Comparison of ENCODE assay signal across 24 mouse cellular contexts in the genomic region with DNA sequence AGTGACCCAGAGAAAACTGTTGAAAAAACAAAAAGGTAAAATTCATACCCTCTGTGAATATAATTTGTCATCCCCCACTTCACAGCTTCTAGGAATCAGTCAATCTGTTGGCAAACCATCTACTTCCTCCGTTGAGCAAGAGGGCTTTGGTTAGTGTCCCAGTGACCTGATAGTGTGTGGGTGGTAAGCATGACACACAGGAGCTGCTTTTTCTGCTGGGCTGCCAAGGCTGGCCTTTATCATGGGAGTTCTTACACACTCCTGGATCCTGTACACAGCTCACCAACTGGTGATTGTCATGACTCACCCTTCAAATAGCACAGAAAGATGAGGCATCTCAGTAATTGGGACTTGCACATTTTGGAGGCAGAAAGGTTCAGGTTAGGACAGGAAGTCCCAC. TPM values are rescaled to one million over a fixed set of nuclear protein-coding genes. Genes with fewer than 3 reads are reported as not detected.
DNase-seq lines count a peak whose midpoint lies in the region; ATAC-seq and TF ChIP-seq lines count a peak whose summit lies in the region.
"Had no signal": no experiment of that assay in that cellular context is flagged by ENCODE, and none has a peak within 500 bp of the region (broad histone marks: within the 10 kb centered on the region; RNA-seq: fewer than 3 reads in every experiment).

A gene (minus strand): TSS at position 378 of the 400 bp plus-strand sequence.

- no peak for TF ChIP-seq RAD21 in MEL (IDR thresholded peaks at IDR 0.05; ENCODE audit: low read depth, low read length)

- WGBS in forebrain, embryonic 14.5 days: 72% methylated on average over 1 of the region's 1 CpGs

- H3K4me2 ChIP-seq in forebrain, embryonic 14.5 days (ENCODE audit: low read length): no peak within 1 kb of the TSS
- H3K4me2 ChIP-seq: embryonic facial prominence, embryonic 15.5 days; heart, embryonic 15.5 days; hindbrain, embryonic 15.5 days; liver, embryonic 13.5 days; neural tube, embryonic 13.5 days had no signal

- no peak within 1 kb of the TSS for H3K4me3 ChIP-seq in MEL (ENCODE audit: control insufficient read depth in 1 of 2, insufficient read depth in 1 of 2, low read depth in 2 of 2, low read length in 2 of 2)
- H3K4me3 ChIP-seq in forebrain, embryonic 14.5 days (ENCODE audit: low read depth, low read length): no peak within 1 kb of the TSS
- H3K4me3 ChIP-seq: embryonic facial prominence, embryonic 15.5 days; heart, embryonic 15.5 days; hindbrain, embryonic 15.5 days; liver, embryonic 13.5 days; neural tube, embryonic 13.5 days had no signal

- H3K4me1 ChIP-seq in MEL (ENCODE audit: control insufficient read depth in 1 of 2, insufficient read depth in 2 of 2, low read length in 2 of 2): no peaks in the 10 kb centered on the region
- H3K4me1 ChIP-seq in forebrain, embryonic 14.5 days (ENCODE audit: control insufficient read depth, insufficient read depth, low read length): no peaks in the 10 kb centered on the region
- H3K4me1 ChIP-seq: embryonic facial prominence, embryonic 15.5 days; heart, embryonic 15.5 days; hindbrain, embryonic 15.5 days; liver, embryonic 13.5 days; neural tube, embryonic 13.5 days had no signal

- H3K79me2 ChIP-seq in MEL (ENCODE audit: control insufficient read depth, insufficient read depth, low read length, poor library complexity): no peaks in the 10 kb centered on the region

- TF ChIP-seq EP300 in MEL (IDR thresholded peaks at IDR 0.05; ENCODE audit: low read depth in 1 of 2, low read length in 2 of 2): no peak

- H3K36me3 ChIP-seq in MEL (ENCODE audit: control insufficient read depth in 1 of 2, insufficient read depth in 2 of 2, low read length in 2 of 2): no peaks in the 10 kb centered on the region
- H3K36me3 ChIP-seq in forebrain, embryonic 14.5 days (ENCODE audit: control insufficient read depth, insufficient read depth, low read length): no peaks in the 10 kb centered on the region
- H3K36me3 ChIP-seq: embryonic facial prominence, embryonic 15.5 days; heart, embryonic 15.5 days; hindbrain, embryonic 15.5 days; liver, embryonic 13.5 days; neural tube, embryonic 13.5 days had no signal

- no peak for TF ChIP-seq POLR2A in MEL (IDR thresholded peaks at IDR 0.05; ENCODE audit: control insufficient read depth in 1 of 2, insufficient read depth in 1 of 2, low read depth in 1 of 2, low read length in 2 of 2, poor library complexity in 1 of 2)

- no peak within 1 kb of the TSS for H3K27ac ChIP-seq in MEL (ENCODE audit: control insufficient read depth, low read depth, low read length)
- H3K27ac ChIP-seq in forebrain, embryonic 14.5 days (ENCODE audit: low read depth, low read length): no peak within 1 kb of the TSS
- H3K27ac ChIP-seq: embryonic facial prominence, embryonic 15.5 days; heart, embryonic 15.5 days; hindbrain, embryonic 15.5 days; liver, embryonic 13.5 days; neural tube, embryonic 13.5 days had no signal

- H3K9ac ChIP-seq in MEL (ENCODE audit: control insufficient read depth, low read depth, low read length, poor library complexity, severe bottlenecking): no peak within 1 kb of the TSS
- H3K9ac ChIP-seq in forebrain, embryonic 14.5 days (ENCODE audit: low read length): no peak within 1 kb of the TSS
- H3K9ac ChIP-seq: embryonic facial prominence, embryonic 15.5 days; heart, embryonic 15.5 days; hindbrain, embryonic 15.5 days; liver, embryonic 13.5 days; neural tube, embryonic 13.5 days had no signal

- ATAC-seq in forebrain, embryonic 14.5 days: no peak
- no peak for ATAC-seq in erythroid progenitor cell, adult 5-6 weeks (replicated peaks; ENCODE audit: low FRiP score, poor library complexity, severe bottlenecking)
- ATAC-seq: forebrain, embryonic 16.5 days; midbrain, embryonic 16.5 days had no signal

- DNase-seq in heart, adult 8-10 months (ENCODE audit: low spot score): peak; percentile 3
- DNase-seq in heart, postnatal 14 days: no peak
- DNase-seq in 3134 (ENCODE audit: extremely low read depth, insufficient read length, low spot score) (peak; percentile 48), MEL (ENCODE audit: low read depth, low spot score) (peak; percentile 6)
- DNase-seq in layer of hippocampus, adult 9-10 months (ENCODE audit: low spot score): peak; percentile 1
- DNase-seq in forebrain, embryonic 14.5 days (ENCODE audit: low spot score): no peak
- DNase-seq: adrenal gland, adult 2 months; cerebellum, adult 9-11 months; gastrocnemius, postnatal 14 days; kidney, adult 8-10 months; left cerebral cortex, postnatal 4 days; liver, embryonic 13.5 days; thymus, adult 18-20 months had no signal

- H3K27me3 ChIP-seq in MEL (ENCODE audit: control insufficient read depth in 1 of 2, insufficient read depth in 2 of 2, low read length in 2 of 2): no peaks in the 10 kb centered on the region
- H3K27me3 ChIP-seq in forebrain, embryonic 14.5 days (replicated peaks; ENCODE audit: control insufficient read depth, insufficient read depth, low read length): no peaks in the 10 kb centered on the region
- H3K27me3 ChIP-seq: embryonic facial prominence, embryonic 15.5 days; heart, embryonic 15.5 days; hindbrain, embryonic 15.5 days; liver, embryonic 13.5 days; neural tube, embryonic 13.5 days had no signal

- no peaks in the 10 kb centered on the region for H3K9me3 ChIP-seq in MEL (replicated peaks; ENCODE audit: insufficient read depth, low read length)
- no peaks in the 10 kb centered on the region for H3K9me3 ChIP-seq in forebrain, embryonic 14.5 days (replicated peaks; ENCODE audit: control insufficient read depth, low read length)
- H3K9me3 ChIP-seq: embryonic facial prominence, embryonic 15.5 days; heart, embryonic 15.5 days; hindbrain, embryonic 15.5 days; liver, embryonic 13.5 days; neural tube, embryonic 13.5 days had no signal

- no peak for TF ChIP-seq CTCF in MEL (IDR thresholded peaks at IDR 0.05 in 2 of 3, conservative IDR thresholded peaks at IDR 0.05 in 1 of 3; ENCODE audit: control insufficient read depth in 1 of 3, insufficient read depth in 1 of 3, low read depth in 2 of 3, low read length in 3 of 3, poor library complexity in 1 of 3, severe bottlenecking in 1 of 3)

- intact Hi-C loops in heart, postnatal 14 days (cut with DNase I): no loop called here

TF ChIP-seq in MEL, 35 proteins besides CTCF, POLR2A, EP300 and RAD21:
- no peak for TF ChIP-seq KAT2A (conservative IDR thresholded peaks at IDR 0.05; ENCODE audit: low read depth, low read length)
- TF ChIP-seq USF1 (IDR thresholded peaks at IDR 0.05; ENCODE audit: low read depth, low read length): no peak
- TF ChIP-seq E2F4 (IDR thresholded peaks at IDR 0.05; ENCODE audit: borderline replicate concordance, low read depth, low read length): no peak
- no peak for TF ChIP-seq CHD1 (IDR thresholded peaks at IDR 0.05; ENCODE audit: low read depth, low read length)
- no peak for TF ChIP-seq CHD2 (IDR thresholded peaks at IDR 0.05; ENCODE audit: low read length)
- no peak for TF ChIP-seq NRF1 (IDR thresholded peaks at IDR 0.05; ENCODE audit: insufficient read depth, low read depth, low read length, poor library complexity, severe bottlenecking)
- no peak for TF ChIP-seq MAX (IDR thresholded peaks at IDR 0.05; ENCODE audit: low read length)
- TF ChIP-seq ZKSCAN1 (IDR thresholded peaks at IDR 0.05; ENCODE audit: low read depth, low read length): no peak
- TF ChIP-seq UBTF (IDR thresholded peaks at IDR 0.05; ENCODE audit: borderline replicate concordance, insufficient read depth, low read depth, low read length): no peak
- TF ChIP-seq POLR2AphosphoS2 (IDR thresholded peaks at IDR 0.05; ENCODE audit: low read length): no peak
- TF ChIP-seq NELFE (IDR thresholded peaks at IDR 0.05; ENCODE audit: low read depth, low read length): no peak
- TF ChIP-seq BHLHE40 (IDR thresholded peaks at IDR 0.05; ENCODE audit: borderline replicate concordance, low read depth, low read length): no peak
- no peak for TF ChIP-seq TAL1 (IDR thresholded peaks at IDR 0.05; ENCODE audit: low read length)
- no peak for TF ChIP-seq RCOR1 (IDR thresholded peaks at IDR 0.05; ENCODE audit: low read depth, low read length)

RNA-seq across cellular contexts. Expression of the gene that starts here (rescaled TPM):
- not detected for total RNA-seq in heart, adult 8-10 months (2022)
- not detected for total RNA-seq in heart, postnatal 14 days (2021)
- not detected in 2 replicates for total RNA-seq in MEL (2012; rRNA removed)
- not detected for polyA plus RNA-seq in MEL (2012; ENCODE audit: insufficient read depth in 1 of 2, insufficient read length in 2 of 2, low read depth in 1 of 2, low replicate concordance in 2 of 2, missing spikeins in 1 of 2)
- not detected in 2 replicates for polyA plus RNA-seq in forebrain, embryonic 14.5 days (2014; fragmentation: Nextera tagmentation; extraction: Ambion mirVana)
- not detected in 2 replicates for total RNA-seq in erythroid progenitor cell, adult 5-6 weeks (2015; ENCODE audit: low replicate concordance)
- total RNA-seq in erythroid progenitor cell, adult 5-6 weeks (2017; ENCODE audit: low replicate concordance): not detected in 2 replicates
- total RNA-seq: adrenal gland, adult 2 months; CH12.LX; gastrocnemius, postnatal 14 days; layer of hippocampus, postnatal 36 days; left cerebral cortex, postnatal 4 days; megakaryocyte progenitor cell, adult 5-6 weeks had no signal
- polyA plus RNA-seq: adrenal gland, adult 2 months; embryonic facial prominence, embryonic 15.5 days; forebrain, embryonic 16.5 days; heart, embryonic 15.5 days; hindbrain, embryonic 15.5 days; liver, embryonic 13.5 days; midbrain, embryonic 16.5 days; neural tube, embryonic 13.5 days; spleen, adult 2 months had no signal

Comparison
In these comparisons a context has a peak if more than half of its experiments do, and no peak if none do; other contexts are left out.
1. Peak in DNase-seq in heart, adult 8-10 months; RNA of the gene not detected or under 1 TPM.
2. Peak in DNase-seq in MEL; RNA of the gene not detected or under 1 TPM.
3. DNase-seq: peak in 3134 (single experiment) and layer of hippocampus, adult 9-10 months (single experiment); none in heart, postnatal 14 days (0 of 2) and forebrain, embryonic 14.5 days (single experiment).